Mouse (Mus musculus) thymus, postnatal 25 days (tissue): ENCODE results near the gene Clcn2.
A peak's percentile ranks its signal among the peaks of the same experiment; 100 is the strongest.

ENCODE experiments used
- DNase-seq: peaks from one replicate; pipeline ENCODE4 v3.0.0; 2022

Clcn2 gene

DNA sequence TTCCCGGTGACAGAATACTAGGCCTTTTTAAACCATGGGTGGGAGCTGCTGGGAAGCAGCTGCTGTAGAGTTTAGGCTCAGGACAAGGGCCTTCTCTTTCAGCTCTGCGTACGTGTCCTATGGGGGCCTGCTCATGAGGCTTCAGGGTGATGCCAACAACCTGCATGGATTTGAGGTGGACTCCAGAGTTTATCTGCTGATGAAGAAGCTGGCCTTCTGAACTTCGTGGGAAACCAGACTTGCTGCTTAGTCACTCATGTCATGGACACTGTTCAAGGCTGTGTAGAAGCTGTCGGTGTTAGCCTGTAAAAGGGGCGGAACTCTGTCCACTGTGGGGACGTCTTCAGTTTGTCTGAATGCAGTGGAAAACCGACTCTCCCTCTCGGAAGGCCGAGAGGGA lies 4.3 kb upstream of the Clcn2 start:
- no peak for DNase-seq

DNA sequence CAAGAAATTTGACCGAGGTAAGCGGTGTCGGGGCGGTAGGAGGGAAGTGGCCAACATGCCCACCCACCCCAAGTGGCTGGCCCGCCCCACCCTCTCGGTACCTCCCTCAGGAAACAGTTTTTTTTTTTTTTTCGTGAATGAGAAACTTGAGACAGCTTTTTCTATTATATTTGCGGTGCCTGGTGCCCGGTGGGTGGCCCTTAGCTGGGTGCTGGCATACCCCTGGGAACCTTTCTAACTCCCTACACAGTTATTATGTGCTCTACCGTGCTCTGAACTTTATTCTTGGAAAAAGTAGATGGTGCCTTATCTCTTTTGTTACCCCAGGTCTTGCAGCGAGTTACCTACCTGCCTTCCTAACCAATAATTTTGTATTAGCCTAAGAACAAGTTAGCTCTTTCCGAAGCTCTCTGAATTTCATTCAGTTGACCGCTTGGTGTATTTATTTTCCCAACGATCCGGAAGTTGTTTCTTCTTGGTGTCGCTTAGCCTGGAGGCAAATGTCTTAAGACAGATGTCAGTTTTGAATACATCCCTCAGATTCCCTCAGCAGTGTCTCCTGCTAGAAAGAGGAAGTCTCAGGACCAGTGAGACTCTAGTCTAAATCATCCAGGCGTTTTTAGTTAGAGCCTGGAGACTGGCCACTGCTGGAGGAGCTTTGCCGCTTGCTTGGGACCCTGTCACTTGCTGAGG lies 578 bp upstream of the Clcn2 start:
- DNase-seq, result no peak

DNA sequence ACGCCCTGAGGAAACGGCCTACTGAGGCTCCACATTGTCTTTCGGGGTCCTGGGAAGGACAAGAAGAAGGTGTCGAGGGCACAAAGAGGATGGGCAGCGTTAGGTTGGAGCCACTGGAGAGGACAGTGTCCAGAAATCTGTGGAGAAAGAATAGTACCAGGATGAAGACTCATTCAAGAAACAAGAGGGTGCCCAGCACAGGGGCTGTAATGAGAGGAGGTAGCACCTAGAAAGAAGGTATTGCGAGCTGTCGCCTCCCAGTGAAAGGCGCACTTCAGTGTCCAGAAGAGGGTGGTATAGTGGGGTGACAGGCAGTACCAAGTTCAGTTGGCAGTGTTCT lies 735 bp downstream of the Clcn2 start:
- no peak for DNase-seq

DNA sequence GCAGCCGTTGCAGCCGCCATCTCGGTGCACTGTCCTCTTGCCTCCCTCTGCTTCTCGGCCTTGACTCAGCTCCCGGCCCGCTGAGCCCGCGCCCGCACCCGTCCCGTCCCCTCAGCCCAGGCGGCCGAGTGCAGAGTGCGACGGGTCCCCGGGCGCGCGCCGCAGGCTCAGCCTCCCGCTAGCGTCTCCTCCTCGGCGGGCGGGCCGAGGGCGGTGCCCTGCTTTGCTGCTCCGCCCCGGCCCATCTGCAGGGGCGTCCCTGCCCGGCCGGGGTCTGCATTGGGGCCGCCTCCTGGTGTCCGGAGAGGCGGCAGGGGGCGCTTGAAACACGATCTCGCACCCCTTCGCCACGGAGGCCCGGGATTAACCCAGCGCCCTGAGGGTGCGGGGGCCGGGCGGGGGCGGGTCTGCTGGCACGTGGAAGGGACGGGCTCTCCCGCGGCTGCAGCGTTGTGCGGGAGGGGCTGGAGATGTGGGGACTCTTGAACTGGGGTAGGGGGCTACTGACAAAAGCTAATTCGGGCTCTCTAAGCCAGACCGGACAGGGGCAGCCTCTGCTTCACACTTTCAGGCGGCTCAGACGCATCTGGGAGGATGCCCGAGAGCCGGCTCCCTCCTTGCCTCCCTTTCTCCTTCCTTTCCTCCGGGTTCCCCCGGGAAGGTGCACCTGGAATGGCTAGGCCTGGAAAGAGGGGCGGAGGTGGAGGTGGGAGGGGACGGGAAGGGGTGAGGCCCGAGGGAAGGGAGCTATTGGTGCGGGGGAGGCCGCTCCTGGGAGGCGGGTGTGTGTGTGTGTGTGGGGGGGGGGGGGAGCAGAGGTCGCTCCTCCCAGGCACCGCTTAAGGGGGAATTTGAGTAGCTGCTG lies 1.3 kb downstream of the Clcn2 start:
- DNase-seq, result peak; percentile 81

DNA sequence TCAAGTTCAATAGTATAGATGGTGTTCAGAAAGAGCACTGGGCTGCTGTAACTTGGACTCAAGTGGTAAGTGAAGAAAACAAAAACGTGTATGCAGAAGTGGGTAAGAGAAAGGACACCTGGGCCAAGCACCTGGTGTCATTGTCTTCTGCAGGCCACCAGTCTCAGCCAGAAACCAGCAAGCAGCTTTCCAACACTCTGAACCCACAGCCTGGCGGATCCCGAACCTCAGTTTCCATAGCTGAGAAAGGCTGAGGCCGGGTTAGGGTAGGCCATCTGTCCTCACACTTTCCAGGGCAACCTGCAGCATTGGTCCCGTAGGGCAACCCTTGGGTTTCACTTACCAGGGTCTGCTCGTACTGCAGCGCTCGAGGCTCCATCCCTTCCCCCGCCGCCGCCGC lies 2.0 kb downstream of the Clcn2 start:
- DNase-seq, result no peak

DNA sequence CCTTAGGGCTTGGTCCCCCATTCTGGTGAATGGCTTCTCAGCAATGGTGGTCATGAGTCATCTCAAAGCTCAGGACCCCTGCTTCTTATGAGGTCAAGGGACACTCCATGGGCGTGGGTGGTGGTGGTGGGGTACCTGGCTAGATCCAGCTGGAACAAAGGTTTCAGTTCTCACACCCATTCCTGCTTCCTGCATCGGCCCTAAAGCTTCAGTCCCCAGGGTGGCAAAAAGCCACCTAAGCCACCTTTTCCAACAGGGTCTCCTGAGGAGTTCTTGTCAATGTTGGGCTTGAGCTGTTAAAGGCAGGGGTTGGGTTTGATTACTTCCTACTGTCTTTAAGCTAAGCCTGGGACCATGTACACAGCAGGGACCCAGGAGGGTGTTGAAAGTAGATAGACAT lies 2.4 kb downstream of the Clcn2 start:
- no peak for DNase-seq

DNA sequence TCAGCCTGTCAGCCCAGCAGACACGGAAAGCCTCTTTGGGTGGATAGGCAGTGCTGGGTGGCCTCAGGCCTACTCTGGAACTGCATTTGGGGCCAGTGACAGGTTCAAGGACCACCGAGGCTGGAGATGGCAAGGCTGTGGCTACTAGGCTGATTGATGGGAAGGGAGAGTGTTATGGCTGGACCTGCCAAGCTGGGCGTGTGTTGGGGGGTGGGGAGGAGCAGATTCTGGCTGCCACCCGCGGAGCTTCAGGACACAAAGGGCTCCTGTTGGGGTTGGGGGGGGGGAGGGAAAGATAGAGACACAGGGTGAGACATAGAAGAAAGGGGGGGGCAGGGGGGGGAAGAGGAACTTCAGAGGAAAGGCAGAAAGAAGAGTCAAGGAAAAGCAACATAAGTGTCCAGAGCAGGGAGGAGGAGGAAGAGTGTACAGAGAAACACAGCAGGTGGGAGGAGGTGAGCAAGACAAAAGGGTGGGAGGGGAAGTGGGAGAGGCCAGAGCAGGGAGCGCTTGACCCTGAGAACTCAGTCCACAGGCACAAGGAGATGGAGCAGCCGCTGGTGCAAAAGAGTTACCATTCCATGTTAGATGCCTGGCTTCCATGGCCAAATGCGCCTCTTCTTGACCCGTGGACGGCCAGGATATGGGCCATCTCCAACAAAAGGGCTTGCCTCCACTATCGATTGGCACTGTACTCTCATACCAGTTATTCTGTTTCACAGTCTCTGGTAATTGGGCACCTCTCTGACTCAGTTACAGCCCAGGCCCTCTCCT lies 3.1 kb downstream of the Clcn2 start:
- no peak for DNase-seq

DNA sequence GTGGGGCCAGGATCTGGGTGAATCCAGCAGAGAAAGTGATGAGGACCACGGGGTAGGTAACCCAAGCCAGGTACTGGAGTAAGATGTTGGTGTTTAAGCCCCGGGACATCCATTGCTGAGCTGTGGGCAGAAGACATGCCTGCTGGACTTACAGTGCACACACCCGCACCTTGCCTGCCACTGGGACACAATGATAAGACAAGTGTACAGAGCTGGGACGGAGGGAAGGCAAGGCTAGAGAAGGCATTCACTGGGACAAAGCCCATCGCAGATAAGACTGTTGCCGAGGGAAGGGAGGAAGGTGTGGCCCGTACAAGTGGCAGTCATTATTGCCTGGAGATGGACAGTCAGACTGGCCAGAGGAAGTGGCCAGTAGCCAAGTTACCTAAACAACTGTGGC lies 4.7 kb downstream of the Clcn2 start:
- no peak for DNase-seq

DNA sequence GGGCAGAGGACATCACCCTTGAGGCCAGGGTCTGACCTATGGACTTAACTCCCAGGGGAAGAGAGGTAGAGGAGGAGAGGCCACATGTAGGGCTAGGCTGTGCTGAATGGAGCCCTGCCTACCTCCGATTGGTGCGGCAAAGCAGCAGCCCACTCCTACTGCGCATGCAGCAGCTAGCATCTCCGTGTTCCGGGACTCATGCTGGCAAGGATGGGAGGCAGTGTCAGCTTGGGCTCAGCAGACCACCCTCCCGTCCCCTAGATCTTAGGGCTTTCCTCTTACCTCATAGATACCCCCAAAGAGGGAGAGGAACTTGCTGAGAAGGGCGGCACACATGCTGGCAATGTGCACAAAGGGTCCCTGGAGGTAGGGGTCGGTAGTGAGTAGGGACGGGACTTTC lies 5.4 kb downstream of the Clcn2 start:
- DNase-seq, result no peak

DNA sequence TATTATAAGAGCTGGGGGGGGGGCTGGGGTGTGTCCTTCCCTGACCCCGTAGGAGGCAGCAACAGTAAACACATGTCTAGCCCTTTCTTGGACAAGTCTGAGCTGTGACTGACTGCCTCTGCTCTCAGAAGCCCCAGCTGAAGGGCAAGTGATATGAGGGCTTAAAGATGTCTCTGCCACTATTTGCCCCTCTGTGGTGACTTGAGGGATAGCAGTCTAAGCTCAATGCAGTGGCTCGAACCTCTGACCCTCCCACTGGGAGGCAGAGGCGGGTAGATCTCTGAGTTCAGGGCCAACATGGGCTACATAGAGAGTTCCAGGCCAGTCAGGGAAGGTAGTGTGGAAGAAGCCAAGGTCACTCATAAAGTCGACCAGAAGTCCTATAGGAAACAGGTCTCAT lies 6.7 kb downstream of the Clcn2 start:
- no peak for DNase-seq

DNA sequence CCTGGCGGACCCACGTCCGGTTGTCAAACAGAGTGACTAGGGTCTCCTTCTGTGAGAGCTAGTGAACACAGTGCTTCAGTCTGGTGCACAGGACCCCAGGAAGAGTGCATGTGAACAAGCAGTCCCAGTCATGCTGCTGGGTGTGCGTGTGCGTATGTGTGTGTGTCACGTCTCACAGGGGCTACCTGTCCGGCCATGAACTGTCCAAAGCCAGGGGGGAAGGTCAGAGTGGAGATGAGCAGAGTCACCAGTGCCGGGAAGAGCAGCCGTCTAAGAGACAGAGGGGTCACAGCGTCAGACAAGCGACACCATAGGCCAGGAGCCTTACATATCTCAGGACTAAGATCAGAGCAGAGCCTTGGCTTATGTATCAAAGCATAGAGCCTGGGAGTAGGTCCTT lies 7.2 kb downstream of the Clcn2 start:
- DNase-seq, result no peak

DNA sequence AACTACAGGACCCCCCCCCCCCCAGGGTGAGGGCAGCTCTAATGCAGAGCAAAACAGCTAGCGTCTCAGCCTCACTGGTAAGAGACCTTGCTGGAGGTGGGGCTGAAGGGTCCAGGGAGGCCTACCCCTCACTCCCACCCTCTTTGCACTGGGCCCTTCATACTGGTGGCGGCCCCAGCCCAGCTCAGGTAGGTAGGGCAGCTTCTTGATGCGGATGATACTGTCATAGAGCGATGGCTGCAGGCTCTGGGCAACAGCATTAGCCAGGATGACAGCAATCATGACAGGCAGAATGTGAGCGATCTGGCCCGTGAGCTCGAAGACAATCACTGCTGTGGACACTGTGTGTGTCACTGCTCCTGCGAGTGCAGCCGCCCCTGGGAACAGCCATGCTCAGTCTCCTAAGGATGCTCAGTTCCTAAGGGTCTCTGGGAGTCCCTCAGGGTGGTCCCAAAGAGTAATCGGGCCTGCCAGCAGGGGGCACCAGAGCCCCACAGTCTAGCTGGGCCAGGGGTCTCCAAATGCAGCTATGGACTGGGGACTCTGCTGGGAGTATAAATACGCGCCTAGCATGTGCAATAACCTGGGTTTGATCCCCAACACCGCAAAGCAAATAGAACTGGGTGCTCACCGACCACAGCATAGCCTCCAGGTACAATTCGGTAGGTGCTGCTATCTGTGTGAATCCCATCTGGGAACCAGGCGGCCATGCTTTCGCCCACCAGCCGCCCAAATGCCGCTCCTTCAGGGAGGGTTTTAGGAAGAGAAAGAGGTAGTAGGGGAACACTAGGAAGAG lies 8.4 kb downstream of the Clcn2 start:
- DNase-seq, result peak; percentile 76

DNA sequence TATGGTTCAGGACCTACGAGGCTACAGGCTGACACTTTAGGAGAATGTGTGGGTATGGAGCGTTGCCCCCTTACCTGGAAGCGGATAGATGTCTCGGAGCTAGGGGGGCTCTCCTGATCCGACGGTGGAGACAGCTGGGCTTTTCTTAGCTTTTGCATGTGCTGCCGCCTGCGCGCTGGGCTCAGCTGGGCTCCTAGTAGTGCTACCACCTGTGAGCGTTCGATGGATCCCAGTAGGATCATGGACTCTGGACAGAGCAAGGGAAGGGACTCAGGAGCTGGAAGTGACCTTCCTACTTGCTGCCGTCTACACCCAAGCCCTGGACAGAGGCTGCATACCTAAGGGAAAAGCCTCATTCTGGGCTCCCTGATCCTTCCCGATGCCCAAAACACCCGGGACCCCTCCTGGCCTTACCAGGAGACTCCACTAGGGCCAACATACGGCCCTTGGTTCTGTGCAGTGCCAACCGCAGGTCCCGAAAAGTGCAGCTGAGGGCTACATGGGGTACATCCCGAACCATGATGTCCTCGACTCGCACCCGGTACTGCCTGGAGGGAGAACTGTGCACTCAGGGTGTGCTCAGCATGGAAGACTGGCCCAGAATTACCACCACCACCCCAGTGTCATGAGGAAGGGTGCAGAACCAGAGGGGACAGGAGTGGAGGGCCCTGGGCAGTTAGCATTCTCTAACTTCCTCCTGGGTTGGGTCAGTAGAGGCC lies 9.2 kb downstream of the Clcn2 start:
- DNase-seq, result no peak

DNA sequence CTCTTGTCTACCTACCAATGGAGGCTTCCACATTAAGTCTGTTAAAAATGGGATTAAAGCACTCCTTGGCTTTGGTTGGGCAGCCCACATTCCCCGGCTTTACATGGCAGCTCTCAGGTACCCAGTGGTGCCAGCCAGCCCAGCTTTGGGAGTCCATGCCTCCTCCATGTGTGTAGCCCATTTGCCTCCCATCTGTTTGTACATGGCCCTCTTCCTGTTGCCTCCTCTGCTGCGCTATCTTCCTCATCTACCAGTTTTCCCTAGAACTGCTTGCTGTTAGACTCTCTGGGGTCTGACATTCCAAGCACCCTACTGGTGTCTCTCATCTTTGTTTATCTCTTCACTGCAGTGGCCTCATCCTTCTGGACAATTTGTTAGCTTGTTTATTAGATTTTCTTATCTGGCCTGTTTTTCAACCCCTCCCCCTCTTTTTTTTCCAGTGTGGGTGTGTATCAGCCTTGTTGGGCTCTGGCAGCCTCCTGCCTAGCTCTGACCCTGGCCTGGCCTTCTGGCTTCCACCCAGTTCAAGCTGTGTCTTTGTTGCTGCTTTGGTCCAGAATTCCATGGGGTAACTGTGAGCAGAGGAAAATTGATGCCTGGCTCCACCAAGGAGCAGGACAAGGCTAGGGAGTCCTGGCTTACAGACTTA lies 11.0 kb downstream of the Clcn2 start:
- no peak for DNase-seq

DNA sequence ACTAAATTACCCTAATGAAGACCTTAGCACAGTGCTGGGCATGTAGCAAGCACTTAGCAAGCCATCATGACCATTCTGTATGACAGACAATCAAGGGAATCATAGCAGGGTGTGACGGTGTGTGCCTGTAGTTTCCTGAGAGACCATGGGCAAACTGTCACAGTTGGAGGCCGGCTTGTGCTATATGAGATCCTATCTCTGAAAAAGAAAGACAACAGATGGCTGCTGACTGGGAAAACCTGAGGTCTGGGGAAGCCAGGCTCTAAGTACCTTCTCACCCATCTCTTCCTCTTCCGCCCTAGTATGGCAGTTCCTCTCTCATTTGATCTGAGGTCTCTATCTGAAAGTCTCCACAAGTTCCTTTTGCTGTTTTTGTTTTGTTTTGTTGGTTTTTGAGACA lies 11.8 kb downstream of the Clcn2 start:
- no peak for DNase-seq

DNA sequence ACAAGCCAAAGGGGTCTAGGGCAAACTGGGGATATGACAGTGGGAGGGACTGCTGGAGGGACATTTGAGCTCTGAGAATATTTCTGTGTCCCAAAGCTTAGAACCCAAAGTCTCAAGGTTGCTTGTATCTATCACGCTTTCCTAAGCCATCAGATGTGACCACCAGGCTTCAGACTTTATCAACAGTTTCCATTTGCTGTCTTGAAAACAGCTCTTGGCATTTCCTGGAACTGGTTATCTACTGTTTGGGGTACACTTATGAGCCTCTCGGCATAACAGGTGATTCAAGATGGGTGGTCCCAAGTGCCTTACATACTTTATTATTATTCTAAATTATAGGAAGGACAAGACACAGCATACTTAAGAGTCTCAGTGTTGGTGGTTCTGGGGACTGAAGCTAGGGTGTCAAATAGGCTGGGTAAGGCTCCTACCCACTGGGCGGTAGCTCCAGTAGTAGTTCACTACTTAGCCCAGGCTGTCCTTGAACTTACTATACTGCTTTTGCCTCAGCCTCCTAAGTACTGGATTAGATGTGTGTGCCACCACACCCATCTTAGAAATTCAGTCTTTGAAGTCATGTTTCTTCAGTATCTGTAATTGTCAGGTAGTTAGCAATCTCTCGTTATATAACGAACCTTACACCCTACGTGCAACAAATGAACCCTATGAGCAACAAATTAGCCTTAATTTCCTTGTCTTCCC lies 13.7 kb downstream of the Clcn2 start:
- no peak for DNase-seq

DNA sequence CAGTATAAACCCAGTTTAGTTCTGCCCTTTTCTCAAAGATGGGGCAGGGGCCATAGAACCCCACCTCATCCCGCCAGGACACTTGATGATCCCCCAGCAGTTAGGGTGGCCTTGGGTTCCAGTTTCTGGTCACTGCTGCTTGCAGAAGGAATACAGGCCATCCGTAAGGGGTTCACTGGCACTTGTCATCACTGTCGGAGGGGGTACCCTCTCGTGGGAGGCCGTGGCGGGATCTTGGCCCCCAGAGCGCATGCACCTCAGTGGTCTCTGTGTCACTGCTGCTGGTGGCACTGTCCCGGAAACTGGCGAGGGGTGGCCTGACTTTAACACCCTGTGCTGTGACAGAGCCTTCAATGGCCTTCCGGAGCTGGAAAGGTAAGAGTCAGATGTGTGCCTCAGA lies 14.5 kb downstream of the Clcn2 start:
- no peak for DNase-seq

DNA sequence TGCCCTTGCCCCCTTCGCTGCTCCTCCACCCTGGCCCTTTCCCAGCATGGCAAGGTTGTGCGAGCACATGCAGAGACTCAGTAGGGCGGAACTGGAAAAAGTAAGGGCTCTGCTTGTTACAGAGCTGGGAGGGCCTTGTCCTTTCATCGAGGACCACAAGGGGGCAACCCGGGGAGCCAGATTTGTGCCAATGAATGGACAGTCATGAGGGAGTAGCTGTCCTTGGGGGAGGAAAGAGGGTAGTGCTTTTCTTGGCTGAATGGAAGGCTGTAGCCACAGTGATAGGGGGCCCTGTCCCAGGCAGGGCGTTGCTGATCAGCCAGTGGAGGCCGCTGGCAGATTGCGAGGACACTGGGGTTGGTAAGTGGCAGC lies 15.0 kb downstream of the Clcn2 start:
- peak; percentile 44 for DNase-seq

DNA sequence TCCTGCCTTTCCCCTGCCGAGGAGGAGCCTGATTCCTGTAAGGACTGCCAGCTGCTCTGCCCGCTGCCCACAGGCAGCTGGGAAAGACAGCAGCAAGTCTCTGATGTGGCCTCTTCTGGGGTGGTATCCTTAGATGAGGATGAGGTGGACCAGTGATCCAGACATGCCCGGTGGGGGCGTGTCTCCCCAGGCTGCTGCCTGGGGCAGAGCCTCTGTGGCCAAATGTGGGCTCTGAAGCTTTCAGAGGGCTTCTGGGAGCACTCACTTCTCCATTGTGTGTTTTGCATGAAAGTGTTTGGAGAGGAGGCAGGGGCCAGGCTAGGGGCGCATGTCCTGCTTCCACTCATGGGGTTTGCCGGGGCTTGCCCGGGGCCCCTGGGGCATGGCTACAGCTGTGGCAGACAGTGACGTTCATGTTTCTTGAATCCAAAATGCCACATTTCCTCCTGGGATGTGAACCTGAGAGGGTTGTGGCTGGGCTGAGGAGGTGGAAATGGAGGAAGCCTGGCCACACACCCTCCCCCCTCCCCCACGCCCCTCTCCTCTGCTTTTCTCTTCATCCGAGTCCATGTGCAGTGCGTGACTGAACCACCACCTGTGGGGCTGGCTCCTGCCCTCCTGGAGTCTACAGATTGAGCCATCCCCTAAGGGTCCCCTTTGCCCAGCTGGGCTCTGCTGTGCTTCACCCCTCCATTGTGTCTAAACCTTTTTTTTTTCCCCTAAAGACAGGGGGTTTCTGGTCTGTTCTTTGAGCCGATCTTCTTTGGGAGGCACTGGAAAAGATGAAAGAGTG lies 15.6 kb downstream of the Clcn2 start:
- no peak for DNase-seq

DNA sequence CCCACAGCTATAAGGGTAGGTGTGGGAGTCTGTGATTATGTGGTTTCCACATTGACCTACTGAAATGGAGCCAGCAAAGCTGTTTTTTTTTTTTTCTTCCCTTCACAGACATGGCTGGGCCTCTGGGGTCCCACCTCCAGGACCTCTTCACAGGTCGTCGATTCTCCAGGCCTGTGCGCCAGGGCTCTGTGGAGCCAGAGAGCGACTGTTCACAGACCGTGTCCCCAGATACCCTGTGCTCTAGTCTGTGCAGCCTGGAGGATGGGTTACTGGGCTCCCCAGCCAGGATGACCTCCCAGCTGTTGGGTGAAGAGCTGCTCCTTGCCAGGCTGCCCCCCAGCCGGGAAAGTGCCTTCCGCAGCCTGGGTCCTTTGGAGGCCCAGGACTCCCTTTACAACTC lies 16.2 kb downstream of the Clcn2 start:
- DNase-seq, result no peak
